Mouse (Mus musculus) limb, embryonic 14.5 days (tissue): ENCODE results near the gene Dnase1. TPM values are rescaled to one million over a fixed set of nuclear protein-coding genes. Genes with fewer than 3 reads are reported as not detected.
A peak's percentile ranks its signal among the peaks of the same experiment; 100 is the strongest.
"Not testable (repeated sequence)": the region's sequence is repeated elsewhere in the genome, so short reads cannot be mapped to it uniquely, and the experiment has no call there.

Experiments used
- ATAC-seq: fragments of 200-750 bp; cut with Nextera tagmentation; 2 replicates; pipeline ENCODE4 v1.8.0; 2017; ENCODE audit warnings: low read depth, moderate number of reproducible peaks, moderate TSS enrichment; ENCODE audit not compliant: low FRiP score
- DNase-seq: peaks from one replicate; pipeline ENCODE4 v3.0.0-alpha.2; 2015; ENCODE audit warnings: low spot score
- H3K27ac ChIP-seq: fragments of 300-500 bp; sonication (generic); replicated peaks from 2 replicates; pipeline ENCODE4 v1.5.1; 2014; ENCODE audit warnings: low read depth, mild to moderate bottlenecking, low read length, moderate library complexity, mixed read lengths
- H3K27me3 ChIP-seq: fragments of 300-500 bp; sonication (generic); 2 replicates; pipeline ENCODE4 v1.6.1; 2014; ENCODE audit warnings: low read length, mixed read lengths; ENCODE audit not compliant: control insufficient read depth, insufficient read depth
- H3K36me3 ChIP-seq: fragments of 300-500 bp; sonication (generic); 2 replicates; pipeline ENCODE4 v1.6.1; 2014; ENCODE audit warnings: mild to moderate bottlenecking, low read length, moderate library complexity, mixed read lengths; ENCODE audit not compliant: control insufficient read depth, insufficient read depth
- H3K4me1 ChIP-seq: fragments of 300-500 bp; sonication (generic); 2 replicates; pipeline ENCODE4 v1.6.1; 2014; ENCODE audit warnings: antibody characterized with exemption, low read length, mixed read lengths; ENCODE audit not compliant: control insufficient read depth, insufficient read depth
- H3K4me2 ChIP-seq: fragments of 300-500 bp; sonication (generic); replicated peaks from 2 replicates; pipeline ENCODE4 v1.6.1; 2014; ENCODE audit warnings: low read depth, mild to moderate bottlenecking, low read length, moderate library complexity; ENCODE audit not compliant: severe bottlenecking
- H3K4me3 ChIP-seq: fragments of 300-500 bp; sonication (generic); replicated peaks from 2 replicates; pipeline ENCODE4 v1.5.1; 2014; ENCODE audit warnings: low read length
- H3K9ac ChIP-seq: fragments of 300-500 bp; sonication (generic); 2 replicates; pipeline ENCODE4 v1.6.1; 2014; ENCODE audit warnings: mild to moderate bottlenecking, low read depth, low read length, moderate library complexity; ENCODE audit not compliant: severe bottlenecking
- H3K9me3 ChIP-seq: fragments of 300-500 bp; sonication (generic); 2 replicates; pipeline ENCODE4 v1.6.1; 2016; ENCODE audit warnings: low read length; ENCODE audit not compliant: control insufficient read depth
- POLR2A ChIP-seq: fragments of 200-500 bp; IDR thresholded peaks from 2 replicates; pipeline ENCODE4 v1.8.0; 2012; ENCODE audit warnings: inconsistent platforms, mild to moderate bottlenecking, moderate library complexity, borderline replicate concordance; ENCODE audit not compliant: insufficient read depth, insufficient read length; ENCODE audit errors: extremely low read depth
- WGBS: fragments of 180-500 bp; shearing (Covaris S2); extraction: QIAGEN DNeasy Blood & Tissue Kit; methylation state at CpG from one replicate; pipeline ENCODE4 v1.1.7; 2014; 5-methylcytosine and 5-hydroxymethylcytosine counted together
- polyA plus RNA-seq, 2 experiments: library from polyadenylated mRNA; depleted of rRNA in 1 of 2; stranded (reverse) in 1 of 2; unstranded in 1 of 2; fragments of >200 nt; fragmentation: Nextera tagmentation in 1 of 2; extraction: Ambion mirVana in 1 of 2; gene quantifications; 2 replicates each; pipeline versions ENCODE4 v1.2.1 to v1.2.3; 2012 to 2014

Gene Dnase1
- polyA plus RNA-seq, 2 experiments, result 0.01 to 6.2 TPM

DNA sequence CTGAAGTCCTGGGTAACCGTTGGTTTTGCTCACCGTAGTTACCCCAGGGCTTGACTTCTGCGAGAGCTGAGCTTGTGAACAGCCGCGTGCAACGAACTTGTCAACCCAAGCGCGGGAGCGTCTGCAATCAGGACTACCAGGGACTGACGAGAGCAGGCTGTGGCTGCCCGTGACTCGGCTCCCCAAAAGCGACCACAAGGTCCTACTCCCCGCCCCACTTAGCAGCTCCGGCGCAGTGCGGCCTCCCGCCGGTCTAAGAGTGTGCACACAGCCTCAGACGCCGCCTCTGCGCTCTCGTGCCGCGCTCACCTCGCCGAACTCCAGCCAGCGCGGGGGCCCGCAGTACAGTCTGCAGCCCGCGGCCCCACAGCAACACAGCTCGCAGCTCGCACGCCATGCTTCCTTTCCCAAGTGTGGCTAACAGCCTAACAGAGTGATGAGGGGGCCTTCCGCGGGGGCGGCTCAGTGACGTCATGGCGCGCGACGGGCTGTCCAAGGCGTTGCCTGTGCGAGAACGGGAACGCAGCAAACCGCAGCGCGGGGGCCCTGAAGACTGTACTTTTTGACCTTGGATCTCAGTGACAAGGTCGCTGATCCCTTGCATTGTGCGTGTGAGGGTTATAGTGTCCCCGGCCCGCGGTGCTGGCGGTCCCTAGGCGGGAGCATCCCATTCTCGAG, 40.8 kb downstream of the Dnase1 start, which contains the start of gene Trap1:
Gene Trap1 (minus strand): TSS at position 444 of the 678 bp plus-strand sequence.
- peak; percentile 67; the same call in 1 of the 2 replicates for TF ChIP-seq POLR2A
- Histone ChIP-seq H3K9me3 (no peaks in the 10 kb centered on the region), H3K27me3 (no peaks in the 10 kb centered on the region)

DNA sequence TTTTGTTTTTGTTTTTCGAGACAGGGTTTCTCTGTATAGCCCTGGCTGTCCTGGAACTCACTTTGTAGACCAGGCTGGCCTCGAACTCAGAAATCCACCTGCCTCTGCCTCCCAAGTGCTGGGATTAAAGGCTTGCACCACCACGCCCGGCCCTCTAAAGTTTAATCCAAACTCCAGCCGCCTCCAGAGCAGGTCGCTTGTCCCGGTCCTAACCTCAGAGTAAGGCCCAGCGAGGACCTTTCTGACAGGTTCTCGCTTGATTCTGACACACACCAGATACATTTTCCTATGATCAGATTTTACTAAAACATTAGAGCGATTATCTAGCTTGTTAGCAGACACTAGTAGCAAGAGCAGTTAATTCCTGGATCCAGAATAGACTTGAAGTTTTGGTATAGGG, 41.6 kb downstream of the Dnase1 start:
- 66% methylated on average over 10 of the region's 10 CpGs for WGBS

More for the DNA sequence above, 40.8 kb downstream of the Dnase1 start, which contains the start of gene Trap1:
- peaks cover 6% of the 10 kb centered on the region for H3K36me3 ChIP-seq
- peak; percentile 89 for DNase-seq
- peaks cover 7% of the 10 kb centered on the region for H3K4me1 ChIP-seq
- ATAC-seq, result peak; percentile 95
- H3K27ac ChIP-seq, result peak within 1 kb of the TSS; percentile 82
- H3K4me2 ChIP-seq, result peak within 1 kb of the TSS; percentile 66
- peak within 1 kb of the TSS; percentile 87 for H3K9ac ChIP-seq
- H3K4me3 ChIP-seq, result peak within 1 kb of the TSS; percentile 92
- under 1% methylated on average over 57 of the region's 58 CpGs for WGBS

DNA sequence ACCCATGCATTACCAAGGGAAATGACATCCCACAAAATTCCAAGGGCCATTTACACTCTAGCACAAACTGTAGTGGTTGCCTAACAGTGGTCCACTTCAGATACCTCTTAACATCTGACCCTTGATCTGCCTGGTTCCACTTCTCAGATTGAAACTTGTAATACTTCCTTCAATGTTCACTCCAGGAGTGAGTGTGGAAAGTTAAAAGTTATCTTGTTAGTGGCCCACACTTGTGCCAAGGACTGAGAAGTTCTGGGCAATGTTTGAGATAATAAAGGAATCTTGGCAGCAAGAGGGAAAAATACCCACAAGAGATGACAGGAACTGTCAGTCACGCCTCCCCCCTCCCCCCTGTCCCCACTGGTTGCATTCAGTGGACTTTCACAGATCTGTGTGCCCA, 42.9 kb downstream of the Dnase1 start:
- TF ChIP-seq POLR2A, result no peak
- H3K36me3 ChIP-seq, result peaks cover 23% of the 10 kb centered on the region
- 71% methylated on average over 1 of the region's 1 CpGs for WGBS
- no peak overlapping the region for H3K27ac ChIP-seq
- H3K27me3 ChIP-seq, result no peaks in the 10 kb centered on the region
- no peak overlapping the region for H3K4me2 ChIP-seq
- H3K4me3 ChIP-seq, result no peak overlapping the region
- peaks cover 7% of the 10 kb centered on the region for H3K4me1 ChIP-seq
- DNase-seq (no peak), ATAC-seq (no peak)
- H3K9me3 ChIP-seq, result no peaks in the 10 kb centered on the region
- H3K9ac ChIP-seq, result no peak overlapping the region

More for the DNA sequence above, 41.6 kb downstream of the Dnase1 start:
- not testable (repeated sequence) for H3K27me3 ChIP-seq, H3K9me3 ChIP-seq, H3K4me1 ChIP-seq, ATAC-seq, DNase-seq
- H3K4me3 ChIP-seq, result peak overlapping the region; percentile 92
- peak overlapping the region; percentile 87; the same call in 1 of the 2 replicates for H3K9ac ChIP-seq
- H3K27ac ChIP-seq, result 0 out of 2 replicates have a peak overlapping the region, but pooled peaks have one; percentile 82
- H3K4me2 ChIP-seq, result peak overlapping the region; percentile 66
- H3K36me3 ChIP-seq, result peaks cover 10% of the 10 kb centered on the region

DNA sequence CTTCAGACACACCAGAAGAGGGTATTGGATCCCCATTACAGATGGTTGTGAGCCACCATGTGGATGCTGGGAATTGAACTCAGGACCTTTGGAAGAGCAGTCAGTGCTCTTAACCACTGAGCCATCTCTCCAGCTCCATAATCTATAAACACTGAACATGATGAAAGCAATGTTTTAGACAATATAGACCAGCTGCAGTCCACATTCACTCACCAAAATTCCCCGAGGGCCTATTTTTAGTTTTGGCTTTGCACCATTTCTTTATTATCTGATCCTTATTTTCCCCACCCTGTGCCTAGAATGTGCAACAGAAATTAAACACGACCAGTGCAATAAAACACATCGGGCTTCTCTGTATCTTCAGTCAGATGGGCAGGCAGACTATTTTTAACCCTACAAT, 43.7 kb downstream of the Dnase1 start:
- H3K27me3 ChIP-seq, H3K9ac ChIP-seq, H3K27ac ChIP-seq, H3K9me3 ChIP-seq, H3K4me2 ChIP-seq, H3K4me1 ChIP-seq, H3K4me3 ChIP-seq, DNase-seq, ATAC-seq: not testable (repeated sequence)
- H3K36me3 ChIP-seq, result peaks cover 30% of the 10 kb centered on the region
- WGBS, result 62% methylated on average over 3 of the region's 3 CpGs

DNA sequence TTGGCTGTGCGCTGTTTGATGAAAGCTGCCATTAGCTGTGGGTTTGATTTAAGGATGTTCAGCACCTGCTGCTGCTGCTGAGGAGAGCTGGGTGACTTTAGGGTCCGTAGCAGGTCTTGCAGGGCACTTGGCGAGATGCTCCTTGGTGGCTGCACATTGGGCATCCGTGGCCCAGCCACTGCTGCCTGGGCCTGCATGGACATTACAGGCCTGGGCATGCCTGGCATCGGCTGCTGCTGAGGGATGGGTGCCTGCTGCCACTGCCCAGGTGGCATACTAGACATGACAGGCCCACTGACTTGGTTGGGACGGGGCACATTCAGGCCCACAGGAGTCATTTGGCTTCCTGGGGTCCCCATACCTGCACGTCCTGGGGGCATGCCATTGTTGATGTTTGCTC, 48.3 kb downstream of the Dnase1 start:
- H3K27me3 ChIP-seq, result no peaks in the 10 kb centered on the region
- H3K4me1 ChIP-seq, result no peaks in the 10 kb centered on the region
- H3K27ac ChIP-seq, result no peak overlapping the region
- no peak for DNase-seq
- no peak for TF ChIP-seq POLR2A
- peaks cover 77% of the 10 kb centered on the region for H3K36me3 ChIP-seq
- H3K4me3 ChIP-seq, result no peak overlapping the region
- no peak overlapping the region for H3K4me2 ChIP-seq
- no peaks in the 10 kb centered on the region for H3K9me3 ChIP-seq
- no peak for ATAC-seq
- H3K9ac ChIP-seq, result no peak overlapping the region
- WGBS, result 98% methylated on average over 7 of the region's 7 CpGs
